Mouse (Mus musculus) megakaryocyte, embryonic 14.5 days (primary cell): ENCODE data around the gene Gm765. TPM values are rescaled to one million over a fixed set of nuclear protein-coding genes. Genes with fewer than 3 reads are reported as not detected.

ENCODE experiments used
- H3K27me3 ChIP-seq: replicated peaks from 2 replicates; pipeline ENCODE3; 2012; ENCODE audit warnings: inconsistent platforms
- H3K36me3 ChIP-seq: replicated peaks from 2 replicates; pipeline ENCODE3; 2012; ENCODE audit warnings: low read length, inconsistent platforms, mixed read lengths
- H3K4me1 ChIP-seq: 2 replicates; pipeline ENCODE4 v1.6.1; 2012; ENCODE audit warnings: inconsistent platforms
- H3K4me3 ChIP-seq: replicated peaks from 2 replicates; pipeline ENCODE3; 2012; ENCODE audit warnings: moderate library complexity, mild to moderate bottlenecking, inconsistent platforms
- H3K9me3 ChIP-seq: 2 replicates; pipeline ENCODE4 v1.6.1; 2012; ENCODE audit warnings: inconsistent platforms
- FLI1 ChIP-seq: IDR thresholded peaks from 2 replicates; pipeline ENCODE4 v1.6.1; 2012; ENCODE audit warnings: low read length, inconsistent platforms, mixed read lengths
- GATA1 ChIP-seq: IDR thresholded peaks from 3 replicates; pipeline ENCODE4 v1.6.1; 2012; ENCODE audit warnings: mixed read lengths, low read length, inconsistent platforms, borderline replicate concordance
- polyA plus RNA-seq: library from polyadenylated mRNA; stranded (reverse); fragments of >175 nt; gene quantifications from 2 replicates; pipeline ENCODE4 v1.2.3, GENCODE M21; 2012; ENCODE audit warnings: low replicate concordance; ENCODE audit not compliant: insufficient read depth

The Gm765 gene
- polyA plus RNA-seq: not detected in 2 replicates

GRCm38 (mm10) chr6:98342654-98343053, at the start of gene Gm765:
TSS of gene Gm765 (minus strand) at chr6:98342754.
- Histone ChIP-seq H3K4me3 (no peak within 1 kb of the TSS), H3K27me3 (no peaks in the 10 kb centered on the region), H3K9me3 (peaks cover 6% of the 10 kb centered on the region), H3K36me3 (no peaks in the 10 kb centered on the region), H3K4me1 (no peaks in the 10 kb centered on the region)
- no peak for TF ChIP-seq FLI1
- no peak for TF ChIP-seq GATA1

GRCm38 (mm10) chr6:98385487-98385886, 42.9 kb upstream of the Gm765 start:
- H3K9me3 ChIP-seq: no peaks in the 10 kb centered on the region
- TF ChIP-seq GATA1 (no peak), FLI1 (no peak)
- H3K4me3 ChIP-seq: no peak overlapping the region
- H3K27me3 ChIP-seq: no peaks in the 10 kb centered on the region
- H3K4me1 ChIP-seq: no peaks in the 10 kb centered on the region
- H3K36me3 ChIP-seq: no peaks in the 10 kb centered on the region

- no peaks in the 10 kb centered on the region for H3K4me1 ChIP-seq
- H3K4me3 ChIP-seq: no peak overlapping the region
Measured at GRCm38 (mm10) chr6:98384431-98384830, 41.9 kb upstream of the Gm765 start.

GRCm38 (mm10) chr6:98383411-98383810, 40.9 kb upstream of the Gm765 start:
- H3K4me1 ChIP-seq: no peaks in the 10 kb centered on the region
- no peak for TF ChIP-seq GATA1
- TF ChIP-seq FLI1: no peak
- H3K9me3 ChIP-seq: no peaks in the 10 kb centered on the region
- H3K4me3 ChIP-seq: no peak overlapping the region
- H3K27me3 ChIP-seq: no peaks in the 10 kb centered on the region
- H3K36me3 ChIP-seq: no peaks in the 10 kb centered on the region

More at GRCm38 (mm10) chr6:98384431-98384830, 41.9 kb upstream of the Gm765 start:
- Histone ChIP-seq H3K36me3 (no peaks in the 10 kb centered on the region), H3K9me3 (no peaks in the 10 kb centered on the region), H3K27me3 (no peaks in the 10 kb centered on the region)
- no peak for TF ChIP-seq GATA1
- TF ChIP-seq FLI1: no peak

GRCm38 (mm10) chr6:98366199-98366598, 23.6 kb upstream of the Gm765 start:
- no peak for TF ChIP-seq FLI1
- no peak for TF ChIP-seq GATA1
- Histone ChIP-seq H3K36me3 (no peaks in the 10 kb centered on the region), H3K27me3 (no peaks in the 10 kb centered on the region), H3K4me1 (no peaks in the 10 kb centered on the region), H3K9me3 (no peaks in the 10 kb centered on the region), H3K4me3 (no peak overlapping the region)

GRCm38 (mm10) chr6:98355271-98355670, 12.7 kb upstream of the Gm765 start:
- no peaks in the 10 kb centered on the region for H3K36me3 ChIP-seq
- H3K9me3 ChIP-seq: 0 out of 2 replicates have a peak, but pooled peaks cover 10% of the 10 kb centered on the region
- H3K4me1 ChIP-seq: no peaks in the 10 kb centered on the region
- no peak for TF ChIP-seq GATA1
- TF ChIP-seq FLI1: no peak
- H3K27me3 ChIP-seq: no peaks in the 10 kb centered on the region
- no peak overlapping the region for H3K4me3 ChIP-seq

- no peaks in the 10 kb centered on the region for H3K27me3 ChIP-seq
- H3K36me3 ChIP-seq: no peaks in the 10 kb centered on the region
- H3K9me3 ChIP-seq: 0 out of 2 replicates have a peak, but pooled peaks cover 10% of the 10 kb centered on the region
- H3K4me3 ChIP-seq: no peak overlapping the region
- TF ChIP-seq GATA1 (no peak), FLI1 (no peak)
- H3K4me1 ChIP-seq: no peaks in the 10 kb centered on the region
Measured at GRCm38 (mm10) chr6:98353285-98353684, 10.7 kb upstream of the Gm765 start.

GRCm38 (mm10) chr6:98332714-98333113, 9.8 kb downstream of the Gm765 start:
- TF ChIP-seq GATA1: no peak
- no peak for TF ChIP-seq FLI1
- no peaks in the 10 kb centered on the region for H3K4me1 ChIP-seq

GRCm38 (mm10) chr6:98311659-98312058, 30.9 kb downstream of the Gm765 start:
- Histone ChIP-seq H3K4me1 (no peaks in the 10 kb centered on the region), H3K27me3 (no peaks in the 10 kb centered on the region), H3K9me3 (0 out of 2 replicates have a peak, but pooled peaks cover 6% of the 10 kb centered on the region), H3K4me3 (no peak overlapping the region), H3K36me3 (no peaks in the 10 kb centered on the region)
- no peak for TF ChIP-seq FLI1
- no peak for TF ChIP-seq GATA1

More at GRCm38 (mm10) chr6:98332714-98333113, 9.8 kb downstream of the Gm765 start:
- Histone ChIP-seq H3K4me3 (no peak overlapping the region), H3K36me3 (no peaks in the 10 kb centered on the region), H3K9me3 (0 out of 2 replicates have a peak, but pooled peaks cover 3% of the 10 kb centered on the region), H3K27me3 (no peaks in the 10 kb centered on the region)

- Histone ChIP-seq H3K4me1 (no peaks in the 10 kb centered on the region), H3K36me3 (no peaks in the 10 kb centered on the region), H3K4me3 (no peak overlapping the region), H3K27me3 (no peaks in the 10 kb centered on the region), H3K9me3 (0 out of 2 replicates have a peak, but pooled peaks cover 6% of the 10 kb centered on the region)
- no peak for TF ChIP-seq FLI1
- no peak for TF ChIP-seq GATA1
Measured at GRCm38 (mm10) chr6:98307647-98308046, 34.9 kb downstream of the Gm765 start.

- no peaks in the 10 kb centered on the region for H3K36me3 ChIP-seq
- no peak overlapping the region for H3K4me3 ChIP-seq
- H3K27me3 ChIP-seq: no peaks in the 10 kb centered on the region
- H3K4me1 ChIP-seq: no peaks in the 10 kb centered on the region
- TF ChIP-seq FLI1: no peak
- TF ChIP-seq GATA1: no peak
- 0 out of 2 replicates have a peak, but pooled peaks cover 6% of the 10 kb centered on the region for H3K9me3 ChIP-seq
Measured at GRCm38 (mm10) chr6:98307159-98307558, 35.4 kb downstream of the Gm765 start.
